Mouse (Mus musculus): ENCODE results near the gene Grk5. TPM values are rescaled to one million over a fixed set of nuclear protein-coding genes. Genes with fewer than 3 reads are reported as not detected.

Gene Grk5
- polyA plus RNA-seq, 1 experiment from 2014 or later, result 3.5 TPM

DNA sequence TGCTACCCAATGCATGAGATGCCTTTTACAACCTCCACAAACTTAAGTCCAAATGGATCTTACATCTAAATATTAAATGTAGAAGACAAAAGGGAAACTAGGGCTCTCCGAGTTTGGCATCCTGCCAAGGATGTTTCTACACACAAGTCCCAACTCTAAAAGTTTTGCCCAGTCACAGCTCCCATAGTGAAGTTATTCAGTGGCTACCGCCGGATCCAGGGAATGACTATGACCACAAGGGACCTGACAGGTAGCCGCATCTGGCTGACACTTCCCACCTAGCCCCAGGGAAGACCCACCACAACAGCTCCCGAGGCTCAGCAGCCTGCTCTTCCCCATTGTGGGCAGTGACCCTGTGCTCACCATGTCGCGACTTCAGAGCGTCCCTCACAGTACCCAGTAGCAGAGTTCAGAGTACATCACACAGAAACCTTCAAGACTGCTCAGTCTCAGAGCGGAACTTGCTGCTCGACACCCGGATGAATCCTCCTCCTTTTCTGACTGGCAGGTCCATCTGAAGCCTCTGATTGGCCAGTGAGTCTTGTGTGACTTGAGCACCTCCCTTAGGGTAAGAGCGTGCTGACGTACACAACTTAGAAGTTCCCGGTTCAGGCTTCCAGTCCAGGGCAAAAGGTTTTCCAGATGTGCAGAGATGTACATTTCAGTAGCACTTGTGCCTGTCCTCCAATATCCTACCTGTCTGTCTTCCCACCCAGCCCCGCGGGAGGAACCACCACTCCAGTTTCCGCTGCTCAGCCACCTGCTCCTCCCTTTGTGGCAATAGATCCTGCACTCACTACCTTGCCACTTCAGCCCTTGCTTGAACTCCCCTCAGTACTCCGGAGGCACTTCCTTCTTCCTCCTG is 251.0 kb downstream of the Grk5 start, which contains the start of gene Zfp950:
Zfp950 (minus strand) TSS at position 499 of the 865 bp plus-strand sequence.
- peak within 1 kb of the TSS; percentile 82 for H3K9ac ChIP-seq (ENCODE audit: low read length)
- peak; percentile 99 for ATAC-seq (replicated peaks; ENCODE audit: extremely low read depth, insufficient read depth, low FRiP score)
- no peaks in the 10 kb centered on the region for H3K9me3 ChIP-seq (replicated peaks; ENCODE audit: control insufficient read depth, low read length)
- WGBS, result under 1% methylated on average over 18 of the region's 18 CpGs
- no peaks in the 10 kb centered on the region for H3K36me3 ChIP-seq (ENCODE audit: control insufficient read depth, insufficient read depth)
- no peaks in the 10 kb centered on the region for H3K27me3 ChIP-seq (ENCODE audit: control insufficient read depth, insufficient read depth, low read length)
- H3K4me1 ChIP-seq (ENCODE audit: control insufficient read depth, insufficient read depth, low read length), result peaks cover 10% of the 10 kb centered on the region
- H3K4me3 ChIP-seq (ENCODE audit: low read length), result peak within 1 kb of the TSS; percentile 78
- peak within 1 kb of the TSS; percentile 43; the same call in 1 of the 2 replicates for H3K27ac ChIP-seq (ENCODE audit: low read length)
- H3K4me2 ChIP-seq (ENCODE audit: low read depth, low read length), result peak within 1 kb of the TSS; percentile 70

DNA sequence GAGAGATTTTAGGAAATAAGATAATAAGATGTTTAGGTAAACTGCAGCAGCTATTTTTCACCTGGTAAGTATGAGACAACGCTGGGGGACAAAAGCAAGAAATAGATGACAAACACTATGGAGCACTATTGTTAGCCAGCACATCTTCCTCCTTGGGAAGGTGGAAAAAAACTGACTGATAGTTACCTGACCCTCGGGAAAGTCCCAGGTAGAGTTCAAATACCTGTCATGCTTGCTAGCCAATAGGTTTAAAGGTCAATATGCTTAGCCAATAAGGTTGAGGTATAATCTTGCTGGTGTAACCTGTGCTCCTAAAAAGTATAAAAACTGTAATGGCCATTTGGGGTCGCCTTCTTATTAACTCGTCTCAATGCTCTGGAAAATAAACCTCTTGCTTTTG is 251.8 kb downstream of the Grk5 start:
- Histone ChIP-seq H3K9me3 (replicated peaks; ENCODE audit: control insufficient read depth, low read length) (no peaks in the 10 kb centered on the region), H3K4me3 (ENCODE audit: low read length) (peak overlapping the region; percentile 78), H3K4me1 (ENCODE audit: control insufficient read depth, insufficient read depth, low read length) (peaks cover 10% of the 10 kb centered on the region), H3K4me2 (ENCODE audit: low read depth, low read length) (peak overlapping the region; percentile 70), H3K27me3 (ENCODE audit: control insufficient read depth, insufficient read depth, low read length) (no peaks in the 10 kb centered on the region), H3K27ac (ENCODE audit: low read length) (no peak overlapping the region), H3K36me3 (ENCODE audit: control insufficient read depth, insufficient read depth) (no peaks in the 10 kb centered on the region), H3K9ac (ENCODE audit: low read length) (peak overlapping the region; percentile 82)
- ATAC-seq (replicated peaks; ENCODE audit: extremely low read depth, insufficient read depth, low FRiP score), result no peak
- 25% methylated on average over 4 of the region's 4 CpGs for WGBS

Other genes starting within 250 kb of the Grk5 start
- gene Nanos1, start 133.8 kb upstream of the Grk5 start, polyA plus RNA-seq (2015; fragmentation: Nextera tagmentation; extraction: Ambion mirVana), result 0.76 and 1.1 TPM in 2 replicates
- gene Eif3a, start 99.1 kb upstream of the Grk5 start, polyA plus RNA-seq (2015; fragmentation: Nextera tagmentation; extraction: Ambion mirVana), result 102 and 110 TPM in 2 replicates
- 18.0 and 22.7 TPM in 2 replicates for gene Fam45a, start 78.2 kb upstream of the Grk5 start, polyA plus RNA-seq (2015; fragmentation: Nextera tagmentation; extraction: Ambion mirVana)
- gene Sfxn4, start 28.3 kb upstream of the Grk5 start, polyA plus RNA-seq (2015; fragmentation: Nextera tagmentation; extraction: Ambion mirVana), result 7.9 and 8.2 TPM in 2 replicates
- 202 and 217 TPM in 2 replicates for gene Prdx3, start 15.2 kb upstream of the Grk5 start, polyA plus RNA-seq (2015; fragmentation: Nextera tagmentation; extraction: Ambion mirVana)

Measured in heart, embryonic 16.5 days (tissue).